In the genomic region with DNA sequence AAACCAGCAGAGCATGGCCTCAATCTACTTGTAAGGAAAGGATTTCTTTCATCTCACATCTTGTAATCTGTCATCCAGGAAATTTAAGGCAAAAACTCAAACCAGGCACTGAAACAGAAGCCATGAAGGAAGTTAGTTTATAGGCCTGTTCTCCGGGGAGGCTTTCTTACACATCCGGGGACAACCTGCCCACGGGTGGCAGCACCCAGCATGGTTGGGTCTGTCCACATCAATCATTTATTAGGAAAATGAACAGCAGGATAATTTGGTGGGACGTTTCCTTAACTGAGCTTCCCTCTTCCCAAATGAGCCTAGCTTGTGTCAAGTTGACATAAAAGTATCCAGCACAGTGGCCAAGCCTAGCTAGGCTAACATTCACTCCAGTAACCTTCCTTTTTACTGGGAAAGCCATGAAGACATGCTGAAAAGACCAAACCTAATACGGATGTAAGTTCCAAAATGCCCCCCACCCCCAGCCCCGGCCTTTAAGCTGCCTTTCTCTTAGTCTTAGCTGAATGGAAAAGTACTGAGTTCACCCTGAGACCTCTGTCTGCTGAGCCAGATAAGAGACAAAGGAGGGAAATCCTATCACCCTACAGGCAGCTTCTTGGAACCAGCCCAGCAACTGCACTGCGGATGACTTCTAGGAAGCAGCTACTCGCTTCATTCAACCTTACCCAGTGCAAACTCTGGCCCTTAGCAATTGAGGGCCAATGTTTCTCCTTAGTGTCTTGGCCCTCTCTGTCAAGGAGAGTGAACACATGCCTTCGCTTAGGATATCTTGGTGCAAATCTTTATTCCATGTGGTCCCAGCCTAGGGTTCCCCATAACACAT, we compare ENCODE assay signal across 9 mouse cellular contexts. TPM values are rescaled to one million over a fixed set of nuclear protein-coding genes. Genes with fewer than 3 reads are reported as not detected.
DNase-seq lines count a peak whose midpoint lies in the region; ATAC-seq lines count a peak whose summit lies in the region.
"Had no signal": no experiment of that assay in that cellular context is flagged by ENCODE, and none has a peak within 500 bp of the region (broad histone marks: within the 10 kb centered on the region; RNA-seq: fewer than 3 reads in every experiment).

No protein-coding gene starts in this region.

- peak overlapping the region; percentile 42 for H3K27ac ChIP-seq in forebrain, embryonic 10.5 days
- H3K27ac ChIP-seq in forebrain, embryonic 15.5 days (replicated peaks) = no peak overlapping the region
- peak overlapping the region; percentile 66 for H3K27ac ChIP-seq in kidney, embryonic 15.5 days
- no peak overlapping the region for H3K27ac ChIP-seq in neural tube, embryonic 15.5 days (replicated peaks)
- H3K27ac ChIP-seq: embryonic facial prominence, embryonic 12.5 days had no signal

- 49% methylated on average over 9 of the region's 9 CpGs for WGBS in forebrain, embryonic 10.5 days
- WGBS in forebrain, embryonic 15.5 days = 49% methylated on average over 9 of the region's 9 CpGs
- 52% methylated on average over 9 of the region's 9 CpGs for WGBS in kidney, embryonic 15.5 days
- 72% methylated on average over 9 of the region's 9 CpGs for WGBS in neural tube, embryonic 15.5 days

- H3K9me3 ChIP-seq in forebrain, embryonic 10.5 days = no peaks in the 10 kb centered on the region
- H3K9me3 ChIP-seq in forebrain, embryonic 15.5 days = no peaks in the 10 kb centered on the region
- H3K9me3 ChIP-seq in kidney, embryonic 15.5 days (replicated peaks) = no peaks in the 10 kb centered on the region
- no peaks in the 10 kb centered on the region for H3K9me3 ChIP-seq in neural tube, embryonic 15.5 days (replicated peaks)
- H3K9me3 ChIP-seq: embryonic facial prominence, embryonic 12.5 days had no signal

- no peak for ATAC-seq in forebrain, embryonic 15.5 days (replicated peaks)
- ATAC-seq in kidney, embryonic 15.5 days (replicated peaks; ENCODE audit: low FRiP score) = peak; percentile 80
- no peak for ATAC-seq in neural tube, embryonic 15.5 days (ENCODE audit: low FRiP score)

- H3K4me3 ChIP-seq in forebrain, embryonic 10.5 days = no peak overlapping the region
- H3K4me3 ChIP-seq in forebrain, embryonic 15.5 days = no peak overlapping the region
- no peak overlapping the region for H3K4me3 ChIP-seq in kidney, embryonic 15.5 days (replicated peaks)
- no peak overlapping the region for H3K4me3 ChIP-seq in neural tube, embryonic 15.5 days (replicated peaks)
- H3K4me3 ChIP-seq: embryonic facial prominence, embryonic 12.5 days had no signal

- no peaks in the 10 kb centered on the region for H3K36me3 ChIP-seq in forebrain, embryonic 10.5 days (replicated peaks)
- no peaks in the 10 kb centered on the region for H3K36me3 ChIP-seq in forebrain, embryonic 15.5 days
- no peaks in the 10 kb centered on the region for H3K36me3 ChIP-seq in kidney, embryonic 15.5 days
- no peaks in the 10 kb centered on the region for H3K36me3 ChIP-seq in neural tube, embryonic 15.5 days
- H3K36me3 ChIP-seq: embryonic facial prominence, embryonic 12.5 days had no signal

- H3K4me2 ChIP-seq in forebrain, embryonic 15.5 days (replicated peaks) = no peak overlapping the region
- no peak overlapping the region for H3K4me2 ChIP-seq in kidney, embryonic 15.5 days
- H3K4me2 ChIP-seq in neural tube, embryonic 15.5 days = no peak overlapping the region
- H3K4me2 ChIP-seq: embryonic facial prominence, embryonic 12.5 days had no signal

- no peaks in the 10 kb centered on the region for H3K27me3 ChIP-seq in forebrain, embryonic 10.5 days (ENCODE audit: poor library complexity, severe bottlenecking)
- no peaks in the 10 kb centered on the region for H3K27me3 ChIP-seq in forebrain, embryonic 15.5 days
- H3K27me3 ChIP-seq in kidney, embryonic 15.5 days = no peaks in the 10 kb centered on the region
- H3K27me3 ChIP-seq in neural tube, embryonic 15.5 days (replicated peaks) = no peaks in the 10 kb centered on the region
- H3K27me3 ChIP-seq: embryonic facial prominence, embryonic 12.5 days had no signal

- no peak for DNase-seq in forebrain, embryonic 10.5 days (ENCODE audit: extremely low spot score, low spot score)
- peak; percentile 15 for DNase-seq in gastrocnemius, postnatal 25 days
- DNase-seq in lung, postnatal 36 days = peak; percentile 84
- no peak for DNase-seq in T-cell, adult 2 months (ENCODE audit: low spot score)
- no peak for DNase-seq in retina, embryonic 14.5 days (ENCODE audit: low spot score)

- H3K4me1 ChIP-seq in forebrain, embryonic 10.5 days = peaks cover 8% of the 10 kb centered on the region
- no peaks in the 10 kb centered on the region for H3K4me1 ChIP-seq in forebrain, embryonic 15.5 days
- no peaks in the 10 kb centered on the region for H3K4me1 ChIP-seq in kidney, embryonic 15.5 days
- H3K4me1 ChIP-seq in neural tube, embryonic 15.5 days = no peaks in the 10 kb centered on the region
- H3K4me1 ChIP-seq: embryonic facial prominence, embryonic 12.5 days had no signal

- H3K9ac ChIP-seq in forebrain, embryonic 15.5 days (replicated peaks) = no peak overlapping the region
- H3K9ac ChIP-seq in kidney, embryonic 15.5 days = no peak overlapping the region
- H3K9ac ChIP-seq in neural tube, embryonic 15.5 days (replicated peaks) = no peak overlapping the region
- H3K9ac ChIP-seq: embryonic facial prominence, embryonic 12.5 days had no signal

RNA-seq across cellular contexts. Expression of a gene that starts 31.9 kb away (rescaled TPM):
- polyA plus RNA-seq in forebrain, embryonic 10.5 days (2016; fragmentation: Nextera tagmentation; extraction: Ambion mirVana) = 34.7 and 36.4 TPM in 2 replicates
- 20.2 and 20.7 TPM in 2 replicates for polyA plus RNA-seq in forebrain, embryonic 15.5 days (2015; fragmentation: Nextera tagmentation; extraction: Ambion mirVana)
- 1 to 10 TPM; 8.1 to 9.3 TPM for total RNA-seq in gastrocnemius, postnatal 25 days (2021)
- polyA plus RNA-seq in kidney, embryonic 15.5 days (2015; fragmentation: Nextera tagmentation; extraction: Ambion mirVana) = 26.0 and 26.5 TPM in 2 replicates
- 13.7 and 16.6 TPM in 2 replicates for polyA plus RNA-seq in neural tube, embryonic 15.5 days (2015; fragmentation: Nextera tagmentation; extraction: Ambion mirVana)

RNA-seq across cellular contexts. Expression of a gene that starts 33.3 kb away (rescaled TPM):
- polyA plus RNA-seq in forebrain, embryonic 10.5 days (2016; fragmentation: Nextera tagmentation; extraction: Ambion mirVana) = 106 and 108 TPM in 2 replicates
- 59.8 and 68.3 TPM in 2 replicates for polyA plus RNA-seq in forebrain, embryonic 15.5 days (2015; fragmentation: Nextera tagmentation; extraction: Ambion mirVana)
- 10 to 100 TPM; 37.6 to 41.9 TPM for total RNA-seq in gastrocnemius, postnatal 25 days (2021)
- 66.8 and 70.1 TPM in 2 replicates for polyA plus RNA-seq in kidney, embryonic 15.5 days (2015; fragmentation: Nextera tagmentation; extraction: Ambion mirVana)
- 35.6 and 38.0 TPM in 2 replicates for polyA plus RNA-seq in neural tube, embryonic 15.5 days (2015; fragmentation: Nextera tagmentation; extraction: Ambion mirVana)

Comparison
In these comparisons a context has a peak if more than half of its experiments do, and no peak if none do; other contexts are left out.
1. H3K27ac ChIP-seq: peak in forebrain, embryonic 10.5 days (single experiment) and kidney, embryonic 15.5 days (single experiment); none in forebrain, embryonic 15.5 days (single experiment) and neural tube, embryonic 15.5 days (single experiment).
2. DNase-seq: peak in gastrocnemius, postnatal 25 days (single experiment) and lung, postnatal 36 days (single experiment); none in forebrain, embryonic 10.5 days (single experiment), T-cell, adult 2 months (single experiment) and retina, embryonic 14.5 days (single experiment).